Mouse (Mus musculus) CH12.LX (cell line): Measurements from ENCODE around the gene Dner. TPM values are rescaled to one million over a fixed set of nuclear protein-coding genes. Genes with fewer than 3 reads are reported as not detected.

ENCODE experiments used
- DNase-seq: peaks from one replicate; pipeline ENCODE4 v3.0.0-alpha.2; 2013; ENCODE audit errors: extremely low read depth
- H3K27ac ChIP-seq: 2 replicates; pipeline ENCODE4 v1.5.1; 2012; ENCODE audit warnings: low read depth, mild to moderate bottlenecking, control low read depth, moderate library complexity; ENCODE audit not compliant: insufficient read depth
- H3K27me3 ChIP-seq: replicated peaks from 2 replicates; pipeline ENCODE3; 2012; ENCODE audit warnings: inconsistent platforms
- H3K36me3 ChIP-seq, 2 experiments: replicated peaks in 1 of 2; 2 replicates each; pipeline versions ENCODE3 to v1.6.1; 2012; ENCODE audit warnings: inconsistent platforms in 1 of 2, low read length in 1 of 2, mild to moderate bottlenecking in 1 of 2, mixed read lengths in 1 of 2, moderate library complexity in 1 of 2; ENCODE audit not compliant: control insufficient read depth in 1 of 2, insufficient read depth in 1 of 2
- H3K4me1 ChIP-seq, 2 experiments: 2 replicates each; pipeline ENCODE4 v1.6.1; 2012; ENCODE audit warnings: inconsistent platforms in 1 of 2, moderate library complexity in 1 of 2; ENCODE audit not compliant: insufficient read depth in 2 of 2, control insufficient read depth in 1 of 2
- H3K4me2 ChIP-seq: 2 replicates; pipeline ENCODE4 v1.6.1; 2012; ENCODE audit warnings: low read depth, mild to moderate bottlenecking, control low read depth; ENCODE audit not compliant: poor library complexity, insufficient read depth, severe bottlenecking
- H3K4me3 ChIP-seq, 3 experiments: fragments of 150-350 bp in 1 of 3; sonication (generic) in 1 of 3; replicated peaks in 1 of 3; 2 replicates each; pipeline versions ENCODE3 to v1.5.1; 2011 to 2012; ENCODE audit warnings: low read depth in 2 of 3, low read length in 2 of 3, mild to moderate bottlenecking in 2 of 3, moderate library complexity in 2 of 3, control low read depth in 1 of 3, improper control_type of control experiment in 1 of 3, inconsistent platforms in 1 of 3, mixed read lengths in 1 of 3; ENCODE audit not compliant: poor library complexity in 1 of 3
- H3K79me2 ChIP-seq: replicated peaks from 2 replicates; pipeline ENCODE4 v1.6.1; 2012; ENCODE audit warnings: mild to moderate bottlenecking, moderate library complexity; ENCODE audit not compliant: control insufficient read depth, poor library complexity, insufficient read depth, severe bottlenecking; ENCODE audit errors: extremely low read depth
- H3K9ac ChIP-seq: 2 replicates; pipeline ENCODE4 v1.6.1; 2012; ENCODE audit warnings: low read depth, mild to moderate bottlenecking, control low read depth, moderate library complexity; ENCODE audit not compliant: insufficient read depth
- H3K9me3 ChIP-seq: replicated peaks from 2 replicates; pipeline ENCODE3; 2012; ENCODE audit warnings: low read length, inconsistent platforms, mixed read lengths
- CHD1 ChIP-seq: IDR thresholded peaks from 2 replicates; pipeline ENCODE4 v1.6.1; 2012; ENCODE audit warnings: low read depth, low read length, improper control_type of control experiment, inconsistent platforms
- CHD2 ChIP-seq: IDR thresholded peaks from 2 replicates; pipeline ENCODE4 v1.6.1; 2011; ENCODE audit warnings: low read length, improper control_type of control experiment
- EP300 ChIP-seq: IDR thresholded peaks from 2 replicates; pipeline ENCODE4 v1.6.1; 2011; ENCODE audit warnings: low read length, improper control_type of control experiment
- GABPA ChIP-seq: IDR thresholded peaks from 2 replicates; pipeline ENCODE4 v1.6.1; 2012; ENCODE audit warnings: low read depth, low read length, improper control_type of control experiment, inconsistent platforms; ENCODE audit not compliant: insufficient replicate concordance
- JUN ChIP-seq: IDR thresholded peaks from 2 replicates; pipeline ENCODE4 v1.6.1; 2011; ENCODE audit warnings: low read depth, mild to moderate bottlenecking, low read length, improper control_type of control experiment, moderate library complexity; ENCODE audit not compliant: insufficient read depth
- JUND ChIP-seq: conservative IDR thresholded peaks from 2 replicates; pipeline ENCODE4 v1.6.1; 2011; ENCODE audit warnings: low read depth, low read length, improper control_type of control experiment
- KAT2A ChIP-seq: IDR thresholded peaks from 2 replicates; pipeline ENCODE4 v1.6.1; 2012; ENCODE audit warnings: low read length, improper control_type of control experiment, inconsistent platforms; ENCODE audit not compliant: insufficient replicate concordance
- MAZ ChIP-seq: IDR thresholded peaks from 2 replicates; pipeline ENCODE4 v1.6.1; 2012; ENCODE audit warnings: low read depth, mild to moderate bottlenecking, inconsistent platforms, low read length, improper control_type of control experiment, moderate library complexity
- MXI1 ChIP-seq: IDR thresholded peaks from 2 replicates; pipeline ENCODE4 v1.6.1; 2011; ENCODE audit warnings: mild to moderate bottlenecking, low read depth, low read length, improper control_type of control experiment
- SIN3A ChIP-seq: IDR thresholded peaks from 2 replicates; pipeline ENCODE4 v1.6.1; 2012; ENCODE audit warnings: low read length, improper control_type of control experiment, inconsistent platforms
- TBP ChIP-seq: conservative IDR thresholded peaks from 2 replicates; pipeline ENCODE4 v1.6.1; 2011; ENCODE audit warnings: low read depth, low read length, improper control_type of control experiment
- USF1 ChIP-seq: IDR thresholded peaks from 2 replicates; pipeline ENCODE4 v1.6.1; 2014; ENCODE audit warnings: low read depth, mild to moderate bottlenecking, inconsistent platforms, low read length, improper control_type of control experiment
- USF2 ChIP-seq: conservative IDR thresholded peaks from 2 replicates; pipeline ENCODE4 v1.6.1; 2011; ENCODE audit warnings: low read depth, low read length, improper control_type of control experiment
- ZC3H11A ChIP-seq: IDR thresholded peaks from 2 replicates; pipeline ENCODE4 v1.6.1; 2012; ENCODE audit warnings: low read depth, mild to moderate bottlenecking, inconsistent platforms, low read length, improper control_type of control experiment
- ZNF384 ChIP-seq: IDR thresholded peaks from 2 replicates; pipeline ENCODE4 v1.6.1; 2012; ENCODE audit warnings: low read depth, low read length, improper control_type of control experiment, inconsistent platforms
- dilution Hi-C: fragments of 300-500 bp; cut with MboI; formaldehyde crosslinking; loops from 2 replicates; pipeline ENCODE4 v1.14.3; 2020; ENCODE audit warnings: low sequenced_read_pairs; ENCODE audit not compliant: extremely low pct_unique_long_range_greater_than_20kb, extremely low pct_ligation_motif_present
- in situ Hi-C: fragments of 300-500 bp; cut with MboI; formaldehyde crosslinking; loops from 3 replicates; pipeline ENCODE4 v1.14.3; 2019; ENCODE audit warnings: low sequenced_read_pairs, low pct_ligation_motif_present, low pct_unique_long_range_greater_than_20kb, mixed read lengths
- polyA plus RNA-seq: library from polyadenylated mRNA; unstranded; fragments of >175 nt; gene quantifications from 2 replicates; pipeline ENCODE4 v1.2.1, GENCODE M21; 2012; ENCODE audit warnings: low read depth; ENCODE audit not compliant: insufficient read length
- total RNA-seq, 2 experiments: library from RNA; depleted of rRNA; stranded (reverse); fragments of 300-350 nt in 1 of 2; fragments of >200 nt in 1 of 2; gene quantifications; 2 replicates each; pipeline ENCODE4 v1.2.3; 2012 to 2014

The Dner gene
- total and polyA plus RNA-seq, 3 experiments, result not detected

GRCm38 (mm10) chr1:84721942-84722341, 25.9 kb upstream of the Dner start:
- H3K9me3 ChIP-seq, result no peaks in the 10 kb centered on the region
- dilution Hi-C loops, result no loop called here
- no peak for TF ChIP-seq ZNF384
- no peak for TF ChIP-seq EP300
- peaks cover 14 to 49% of the 10 kb centered on the region in 2 experiments for H3K36me3 ChIP-seq
- H3K4me1 ChIP-seq, result peaks cover 0 to 5% of the 10 kb centered on the region in 2 experiments; a peak in 1 of 4 replicates
- no peak overlapping the region for H3K27ac ChIP-seq
- H3K9ac ChIP-seq, result no peak overlapping the region
- H3K4me2 ChIP-seq, result no peak overlapping the region
- DNase-seq, result no peak
- H3K27me3 ChIP-seq, result no peaks in the 10 kb centered on the region
- H3K4me3 ChIP-seq, result no peak overlapping the region
- in situ Hi-C loops, result loop anchor here (10.0 kb wide), 1 partner anchor 153 kb away; no protein-coding TSS in a partner anchor
- no peaks in the 10 kb centered on the region for H3K79me2 ChIP-seq

- H3K36me3 ChIP-seq, result no peaks in the 10 kb centered on the region
- H3K9me3 ChIP-seq, result no peaks in the 10 kb centered on the region
- in situ Hi-C loops, result no loop called here
- no peak overlapping the region for H3K4me3 ChIP-seq
- TF ChIP-seq CHD1 (no peak), KAT2A (no peak), GABPA (no peak), JUN (no peak), MXI1 (no peak), CHD2 (no peak), SIN3A (no peak), ZC3H11A (no peak), USF2 (no peak), JUND (no peak), MAZ (no peak), USF1 (no peak), TBP (no peak)
- TF ChIP-seq, all 38 proteins: peak for 0
- peaks cover 0 to 21% of the 10 kb centered on the region in 2 experiments; a peak in 2 of 4 replicates for H3K4me1 ChIP-seq
- no peak overlapping the region for H3K27ac ChIP-seq
- H3K9ac ChIP-seq, result no peak overlapping the region
- no peak for DNase-seq
- H3K79me2 ChIP-seq, result no peaks in the 10 kb centered on the region
- dilution Hi-C loops, result no loop called here
- H3K4me2 ChIP-seq, result no peak overlapping the region
- no peaks in the 10 kb centered on the region for H3K27me3 ChIP-seq
Observed at GRCm38 (mm10) chr1:84709810-84710785, 14.1 kb upstream of the Dner start.
